Mouse (Mus musculus) liver, embryonic 14.5 days (tissue): ENCODE results near the gene Efl1.

ENCODE experiments used
- CTCF ChIP-seq: IDR thresholded peaks from 2 replicates; pipeline ENCODE4 v1.5.1; 2016; ENCODE audit warnings: antibody characterized with exemption, low read depth, control low read depth
- EP300 ChIP-seq: IDR thresholded peaks from 2 replicates; pipeline ENCODE4 v1.6.1; 2016; ENCODE audit warnings: antibody characterized with exemption, low read depth

GRCm38 (mm10) chr7:82676001-82676400 lies 27.6 kb downstream of the Efl1 start:
- no peak for TF ChIP-seq EP300
- no peak for TF ChIP-seq CTCF
